Mouse (Mus musculus) naive thymus-derived CD4-positive, alpha-beta T cell, adult 2 months (primary cell): Measurements from ENCODE around the gene Stau1.

Experiments used
- DNase-seq: peaks from one replicate; pipeline ENCODE4 v3.0.0-alpha.2; 2011; ENCODE audit warnings: low read depth

Gene Stau1

GRCm38 (mm10) chr2:166990861-166991260 is 5.2 kb downstream of the Stau1 start:
- DNase-seq, result no peak

- DNase-seq, result no peak
These were observed 12.7 kb downstream of the Stau1 start for GRCm38 (mm10) chr2:166983351-166983894.

- DNase-seq, result no peak
These were observed 15.9 kb downstream of the Stau1 start for GRCm38 (mm10) chr2:166980161-166980560.

GRCm38 (mm10) chr2:166977490-166977889 is 18.6 kb downstream of the Stau1 start:
- DNase-seq, result no peak

- DNase-seq, result no peak
These were observed 19.7 kb downstream of the Stau1 start for GRCm38 (mm10) chr2:166976356-166976755.

GRCm38 (mm10) chr2:166974177-166974872 is 21.8 kb downstream of the Stau1 start:
- DNase-seq, result no peak

- DNase-seq, result no peak
These were observed 22.9 kb downstream of the Stau1 start for GRCm38 (mm10) chr2:166973153-166973552.

DNA sequence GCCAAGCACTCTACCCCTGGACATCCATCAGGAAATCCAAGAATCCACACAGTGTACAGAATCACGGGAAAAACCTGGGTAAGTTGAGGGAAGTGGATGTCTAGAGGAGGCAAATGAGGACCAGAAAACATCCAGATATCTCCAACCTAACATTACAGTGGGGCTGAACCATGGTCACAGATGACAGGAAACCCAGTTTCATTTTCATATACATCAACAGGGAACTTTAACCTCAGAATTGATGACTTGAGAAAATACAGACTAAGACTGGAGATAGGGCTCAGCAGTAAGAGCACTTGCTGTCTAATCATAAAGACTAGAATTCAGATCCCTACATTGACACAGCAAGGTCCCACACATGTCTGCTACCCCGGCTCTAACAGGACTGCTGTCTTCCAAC is 31.3 kb downstream of the Stau1 start:
- no peak for DNase-seq

GRCm38 (mm10) chr2:166963257-166963656 is 32.8 kb downstream of the Stau1 start:
- no peak for DNase-seq

GRCm38 (mm10) chr2:166960648-166961330 is 35.3 kb downstream of the Stau1 start:
- no peak for DNase-seq

DNA sequence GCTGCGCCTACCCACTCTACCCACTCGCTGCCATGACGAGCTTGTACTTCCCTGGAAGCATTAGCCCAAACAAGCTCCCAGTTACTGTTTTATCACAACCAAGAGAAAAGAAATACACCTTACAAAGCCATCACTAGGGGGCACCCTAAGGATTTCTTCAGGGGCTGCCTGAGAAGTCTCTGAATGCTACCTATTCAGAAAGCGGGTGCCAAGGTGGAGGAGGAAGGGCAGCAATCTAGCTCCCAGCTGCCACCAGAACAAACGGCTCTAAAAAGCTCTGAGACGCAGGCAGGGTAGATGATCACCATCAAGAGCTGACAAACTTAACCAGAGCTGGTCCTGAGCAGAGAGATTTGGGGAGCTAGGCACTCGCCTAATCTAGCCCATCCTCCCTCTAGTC is 39.3 kb downstream of the Stau1 start:
- peak; percentile 83 for DNase-seq

GRCm38 (mm10) chr2:166952151-166952550 is 43.9 kb downstream of the Stau1 start:
- DNase-seq, result no peak

DNA sequence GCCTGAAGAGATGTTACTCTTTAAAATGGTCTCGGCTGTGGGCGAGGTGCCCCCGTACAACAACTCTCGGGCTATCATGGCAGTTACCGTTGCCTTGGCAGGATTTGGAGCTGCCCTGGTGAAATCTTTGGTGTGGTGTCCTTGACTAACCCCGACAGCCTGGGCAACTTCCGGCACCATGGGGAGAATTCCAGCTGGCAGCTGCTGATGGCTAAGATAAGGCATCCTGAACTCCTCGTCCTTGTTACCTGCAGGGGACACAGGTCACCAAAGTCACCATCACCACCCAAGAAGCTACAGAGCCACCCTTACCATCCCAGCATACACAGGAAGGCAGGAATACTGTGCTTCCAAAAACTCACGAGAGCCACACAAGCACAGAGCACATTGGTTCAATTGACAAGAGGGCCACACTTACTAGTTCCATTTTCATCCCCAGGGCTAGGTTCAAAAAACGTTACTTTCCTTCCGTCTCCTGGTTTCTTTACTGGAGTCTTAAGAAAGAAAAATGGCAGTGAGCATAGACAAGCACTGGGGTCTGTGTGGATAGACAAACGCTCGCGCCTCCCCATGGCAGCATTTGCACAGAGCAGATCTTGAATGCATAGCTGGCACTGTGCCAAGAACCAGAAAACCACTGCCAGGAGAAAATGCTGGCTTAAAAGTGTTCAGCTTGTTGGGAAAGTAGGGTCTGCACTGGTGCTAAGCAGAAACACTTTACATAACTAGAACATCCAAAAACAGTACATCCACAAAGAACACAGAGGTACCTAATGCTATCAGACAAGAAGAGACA is 45.0 kb downstream of the Stau1 start:
- peak; percentile 30 for DNase-seq

DNA sequence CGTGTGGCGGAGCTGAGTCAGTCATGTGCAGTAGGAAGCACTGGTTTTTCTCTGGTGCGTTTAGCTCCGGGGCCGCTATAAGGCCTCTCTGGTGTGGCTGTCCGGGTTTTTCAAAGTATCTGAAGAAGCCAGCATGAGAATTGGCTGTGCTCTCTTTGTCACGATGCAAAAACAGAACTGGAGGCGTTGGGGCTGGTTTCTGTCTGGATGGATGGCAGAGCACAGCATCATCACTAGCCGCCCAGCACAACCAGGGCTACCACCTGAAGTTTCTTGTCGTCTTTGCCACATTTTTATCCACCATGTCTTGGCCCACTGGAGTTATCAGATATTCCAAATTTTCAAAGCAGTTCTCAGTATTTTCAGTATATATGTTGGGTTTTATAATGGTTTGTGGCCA is 47.2 kb downstream of the Stau1 start:
- DNase-seq, result no peak

- no peak for DNase-seq
These were observed 47.9 kb downstream of the Stau1 start for GRCm38 (mm10) chr2:166948246-166948645.

GRCm38 (mm10) chr2:166945456-166945855 is 50.6 kb downstream of the Stau1 start:
- DNase-seq, result peak; percentile 40

DNA sequence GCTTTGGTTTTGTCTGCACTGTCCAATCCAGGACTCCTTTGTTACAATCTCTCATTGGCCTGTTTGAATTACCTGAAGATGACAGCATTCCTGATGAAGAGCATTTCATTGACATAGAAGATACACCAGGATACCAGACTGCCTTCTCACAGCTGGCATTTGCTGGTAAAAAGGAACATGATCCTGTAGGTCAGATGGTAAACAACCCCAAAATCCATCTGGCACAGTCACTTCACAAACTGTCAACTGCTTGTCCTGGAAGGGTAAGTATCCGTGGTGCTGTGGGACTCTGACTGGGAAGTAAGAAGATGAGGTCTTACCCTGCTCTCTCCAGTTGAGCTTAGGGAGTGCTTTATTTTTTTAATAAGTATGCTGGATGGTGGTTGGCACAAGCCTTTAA is 51.8 kb downstream of the Stau1 start:
- no peak for DNase-seq

- DNase-seq, result no peak
These were observed 53.0 kb downstream of the Stau1 start for GRCm38 (mm10) chr2:166943146-166943545.

- DNase-seq, result no peak
These were observed 59.9 kb downstream of the Stau1 start for GRCm38 (mm10) chr2:166936166-166936565.

DNA sequence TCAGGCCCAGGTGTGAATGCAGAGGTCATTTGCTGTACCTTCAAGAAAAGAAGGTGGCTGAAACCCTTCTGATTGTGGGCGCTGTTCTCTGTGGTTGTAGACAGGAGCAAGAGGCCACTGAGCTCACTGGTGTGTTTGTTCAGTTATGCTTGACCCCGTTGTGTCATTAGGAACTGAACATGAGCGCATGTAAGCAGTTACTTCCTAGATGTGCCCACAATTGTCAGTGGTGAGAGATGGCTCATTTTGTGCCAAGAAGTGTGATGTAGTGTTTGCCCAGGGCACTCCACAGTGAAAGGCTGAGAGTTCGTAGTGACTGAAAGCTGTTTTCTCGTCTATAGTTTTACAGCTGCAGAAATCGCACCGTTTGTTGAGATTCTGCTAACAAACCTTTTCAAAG is 60.5 kb downstream of the Stau1 start:
- DNase-seq, result no peak

DNA sequence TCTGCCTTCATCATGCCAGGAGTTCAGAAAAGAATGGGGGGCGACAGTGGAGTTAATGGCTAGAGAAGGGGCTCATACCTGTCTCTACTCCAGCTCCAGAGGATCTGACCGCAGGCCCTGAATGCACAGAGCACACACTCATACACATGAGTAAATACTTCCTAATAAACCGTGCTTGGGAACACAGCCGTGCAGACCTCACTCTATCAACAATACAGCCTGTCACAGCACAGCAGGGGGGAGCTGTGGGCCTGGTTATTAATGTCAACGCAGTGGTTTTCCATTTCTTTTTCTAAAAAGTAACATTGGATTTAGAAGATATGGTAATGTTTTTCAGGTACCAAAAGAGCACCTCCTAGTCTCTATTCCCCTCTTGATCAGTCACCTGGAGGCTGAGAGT is 61.7 kb downstream of the Stau1 start:
- no peak for DNase-seq

GRCm38 (mm10) chr2:166933943-166934342 is 62.2 kb downstream of the Stau1 start:
- no peak for DNase-seq

- DNase-seq, result no peak
These were observed 72.1 kb downstream of the Stau1 start for GRCm38 (mm10) chr2:166923971-166924370.
